Mouse (Mus musculus) lung, embryonic 15.5 days (tissue): ENCODE measurements at regions not wholly inside any gene's neighbourhood (a gene's known extent, or its start where the extent isn't known, plus 50 kb on each side); places are given as distances from the start of the nearest gene placed in this dataset.
"Not testable (repeated sequence)": the region's sequence is repeated elsewhere in the genome, so short reads cannot be mapped to it uniquely, and the experiment has no call there.

ENCODE experiments used
- ATAC-seq: fragments of 200-750 bp; cut with Nextera tagmentation; 2 replicates; pipeline ENCODE4 v1.8.0; 2017; ENCODE audit warnings: moderate number of reproducible peaks, borderline replicate concordance; ENCODE audit not compliant: low FRiP score, low TSS enrichment; ENCODE audit errors: extremely low read depth
- H3K27ac ChIP-seq: fragments of 300-500 bp; sonication (generic); 2 replicates; pipeline ENCODE4 v1.5.1; 2015; ENCODE audit warnings: moderate library complexity, mild to moderate bottlenecking, inconsistent platforms
- H3K27me3 ChIP-seq: fragments of 300-500 bp; sonication (generic); 2 replicates; pipeline ENCODE4 v1.6.1; 2015; ENCODE audit warnings: inconsistent platforms
- H3K36me3 ChIP-seq: fragments of 300-500 bp; sonication (generic); 2 replicates; pipeline ENCODE4 v1.6.1; 2015; ENCODE audit warnings: inconsistent platforms
- H3K4me1 ChIP-seq: fragments of 300-500 bp; sonication (generic); 2 replicates; pipeline ENCODE4 v1.6.1; 2015; ENCODE audit warnings: inconsistent platforms
- H3K4me2 ChIP-seq: fragments of 300-500 bp; sonication (generic); 2 replicates; pipeline ENCODE4 v1.6.1; 2015; ENCODE audit warnings: inconsistent platforms, mild to moderate bottlenecking, moderate library complexity
- H3K4me3 ChIP-seq: fragments of 300-500 bp; sonication (generic); 2 replicates; pipeline ENCODE4 v1.5.1; 2015; ENCODE audit warnings: mild to moderate bottlenecking, inconsistent platforms
- H3K9ac ChIP-seq: fragments of 300-500 bp; sonication (generic); 2 replicates; pipeline ENCODE4 v1.6.1; 2015; ENCODE audit warnings: inconsistent platforms
- H3K9me3 ChIP-seq: fragments of 300-500 bp; sonication (generic); 2 replicates; pipeline ENCODE4 v1.6.1; 2016; ENCODE audit warnings: inconsistent platforms
- WGBS: fragments of 180-500 bp; shearing (Covaris S2); methylation state at CpG from one replicate; pipeline ENCODE4 v1.1.7; 2015; 5-methylcytosine and 5-hydroxymethylcytosine counted together

DNA sequence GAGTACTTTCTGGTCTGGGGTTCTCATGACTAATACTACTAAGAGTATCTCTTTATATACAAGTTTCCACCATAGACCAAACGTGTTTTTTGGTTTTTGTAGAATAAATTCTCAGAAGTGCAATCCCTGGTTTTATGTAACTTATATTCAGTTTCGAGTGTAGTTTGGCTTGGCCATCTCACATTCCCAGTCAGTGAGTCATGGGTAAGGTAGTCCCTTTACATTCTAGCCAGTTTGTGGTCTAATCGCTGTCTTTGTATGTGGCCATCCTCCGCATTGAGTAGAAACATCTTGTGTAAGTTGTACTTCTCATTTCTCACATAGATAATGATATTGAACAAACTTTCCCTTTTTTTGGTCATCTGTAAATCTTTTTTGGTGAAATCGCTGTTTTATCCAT, 88.3 kb downstream of the Anxa5 start:
- Histone ChIP-seq H3K9me3 (no peaks in the 10 kb centered on the region), H3K27ac (no peak overlapping the region), H3K4me2 (no peak overlapping the region), H3K36me3 (no peaks in the 10 kb centered on the region), H3K9ac (no peak overlapping the region), H3K4me3 (no peak overlapping the region), H3K27me3 (no peaks in the 10 kb centered on the region), H3K4me1 (no peaks in the 10 kb centered on the region)
- WGBS = 88% methylated on average over 5 of the region's 5 CpGs
- no peak for ATAC-seq

DNA sequence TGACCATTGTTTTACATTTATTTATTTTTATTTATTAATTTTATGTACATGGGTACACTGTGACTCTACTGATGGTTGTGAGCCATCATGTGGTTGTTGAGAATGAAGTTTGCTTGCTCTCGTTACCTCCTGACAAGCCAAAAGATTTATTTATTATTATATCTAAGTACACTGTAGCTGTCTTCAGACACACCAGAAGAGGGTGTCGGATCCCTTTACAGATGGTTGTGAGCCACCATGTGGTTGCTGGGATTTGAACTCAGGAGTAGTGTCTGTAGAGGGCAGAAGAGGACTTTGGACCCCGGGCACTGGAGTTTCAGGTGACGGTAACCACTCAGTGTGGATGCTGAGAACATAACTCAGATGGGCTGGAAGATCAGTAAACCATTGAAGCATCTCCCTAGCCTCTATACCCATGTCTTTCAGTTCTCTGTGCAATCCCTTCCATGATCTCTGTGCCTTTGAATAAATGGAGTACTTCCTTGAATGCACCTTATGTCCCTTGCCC, 92.2 kb downstream of the Anxa5 start:
- Histone ChIP-seq H3K36me3 (no peaks in the 10 kb centered on the region), H3K4me2 (no peak overlapping the region), H3K27me3 (no peaks in the 10 kb centered on the region), H3K9me3 (no peaks in the 10 kb centered on the region), H3K4me1 (no peaks in the 10 kb centered on the region), H3K27ac (no peak overlapping the region), H3K9ac (no peak overlapping the region), H3K4me3 (no peak overlapping the region)
- ATAC-seq = no peak
- 81% methylated on average over 4 of the region's 4 CpGs for WGBS

DNA sequence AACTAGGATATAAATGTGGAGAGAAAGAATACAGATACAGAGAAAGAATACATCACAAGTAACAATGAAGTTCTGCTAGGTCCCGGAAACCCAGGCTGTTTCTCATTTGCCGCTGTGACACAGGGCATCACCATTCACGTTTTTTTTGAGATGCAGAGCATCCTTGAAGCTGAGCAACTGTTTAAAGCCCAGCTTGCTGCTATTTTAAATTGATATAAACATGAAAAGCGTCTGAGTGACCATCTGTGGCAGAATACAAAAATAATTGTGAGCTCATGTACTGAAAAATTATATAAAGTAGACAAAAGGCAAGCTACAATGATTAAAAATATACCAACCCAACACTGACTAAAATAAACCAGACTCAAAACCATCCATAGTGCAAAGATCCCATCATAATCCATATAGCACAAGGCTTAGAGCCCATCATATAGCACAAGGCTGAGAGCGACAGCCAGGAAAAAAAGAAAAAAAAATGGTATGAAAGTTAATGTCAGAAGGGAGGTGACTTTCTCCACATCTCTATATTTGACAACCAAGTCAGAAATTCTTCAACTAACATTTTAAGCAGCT, 94.0 kb downstream of the Anxa5 start:
- no peak overlapping the region for H3K27ac ChIP-seq
- WGBS = 66% methylated on average over 5 of the region's 5 CpGs
- no peak overlapping the region for H3K4me3 ChIP-seq
- H3K4me1 ChIP-seq = no peaks in the 10 kb centered on the region
- no peaks in the 10 kb centered on the region for H3K9me3 ChIP-seq
- no peak for ATAC-seq
- H3K27me3 ChIP-seq = no peaks in the 10 kb centered on the region
- H3K36me3 ChIP-seq = no peaks in the 10 kb centered on the region
- no peak overlapping the region for H3K9ac ChIP-seq
- H3K4me2 ChIP-seq = no peak overlapping the region

DNA sequence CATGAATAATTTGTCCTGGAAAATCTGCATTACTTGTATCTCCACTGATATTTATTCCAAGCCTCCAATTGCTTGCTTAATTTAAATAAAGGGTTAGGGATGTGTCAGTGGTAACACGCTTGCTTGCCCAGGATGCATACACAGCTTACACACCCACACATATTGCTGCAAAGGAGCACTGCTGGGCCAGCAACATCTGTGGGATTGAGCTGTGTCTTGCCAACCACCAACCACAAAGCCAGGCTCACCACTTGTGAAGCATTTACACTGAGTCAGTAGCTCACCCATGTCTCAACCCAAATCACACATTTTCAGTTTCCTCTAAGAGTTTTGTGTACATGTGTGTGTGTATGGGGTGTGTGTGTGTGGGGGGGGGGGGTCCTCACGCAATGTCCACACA, 100.0 kb downstream of the Anxa5 start:
- Histone ChIP-seq H3K9ac (no peak overlapping the region), H3K9me3 (no peaks in the 10 kb centered on the region), H3K4me2 (no peak overlapping the region), H3K4me3 (no peak overlapping the region), H3K36me3 (no peaks in the 10 kb centered on the region), H3K27ac (no peak overlapping the region), H3K4me1 (no peaks in the 10 kb centered on the region), H3K27me3 (no peaks in the 10 kb centered on the region)
- ATAC-seq = no peak
- 77% methylated on average over 2 of the region's 2 CpGs for WGBS

DNA sequence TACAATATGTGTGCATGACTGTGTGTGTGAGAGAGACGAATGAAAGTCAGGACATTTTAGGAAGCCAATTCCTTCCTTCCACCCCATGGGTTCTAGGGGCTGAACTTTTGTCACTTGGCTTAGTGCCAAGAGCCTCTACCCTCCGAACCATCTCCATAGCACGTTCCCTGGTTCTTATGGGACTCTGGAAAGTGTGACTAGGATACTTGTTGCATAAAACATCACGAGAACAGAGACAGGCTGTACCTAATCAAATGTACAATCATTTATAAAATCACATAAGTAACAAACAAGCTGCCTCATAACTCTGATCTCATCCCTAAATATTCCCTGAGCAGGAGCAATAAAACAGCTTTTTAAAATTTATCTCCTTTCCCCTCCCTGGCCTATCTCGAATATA, 100.8 kb downstream of the Anxa5 start:
- Histone ChIP-seq H3K27ac (no peak overlapping the region), H3K9ac (no peak overlapping the region), H3K27me3 (no peaks in the 10 kb centered on the region), H3K4me2 (no peak overlapping the region), H3K36me3 (no peaks in the 10 kb centered on the region), H3K9me3 (no peaks in the 10 kb centered on the region), H3K4me1 (no peaks in the 10 kb centered on the region), H3K4me3 (no peak overlapping the region)
- no peak for ATAC-seq
- 34% methylated on average over 5 of the region's 5 CpGs for WGBS

DNA sequence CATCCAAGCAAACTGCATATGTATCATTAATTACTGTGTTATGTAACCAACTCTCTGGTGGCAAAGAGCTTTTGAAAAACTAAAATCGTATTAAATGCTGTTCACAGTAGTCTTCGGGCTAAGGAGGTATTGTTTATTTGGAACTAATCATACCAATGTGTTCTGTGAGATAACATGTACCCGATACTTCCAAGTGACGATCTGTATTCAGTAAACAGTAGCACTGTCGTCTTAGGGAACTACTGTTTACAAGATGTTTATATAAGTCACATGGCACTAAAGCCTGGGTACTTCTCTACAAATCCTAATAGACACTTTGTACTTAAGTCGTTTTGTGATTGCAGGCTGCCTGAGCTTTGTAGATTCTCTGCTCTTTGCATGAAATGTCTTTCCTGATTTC, 114.8 kb downstream of the Anxa5 start:
- H3K9me3 ChIP-seq = no peaks in the 10 kb centered on the region
- H3K9ac ChIP-seq = no peak overlapping the region
- WGBS = 28% methylated on average over 6 of the region's 6 CpGs
- H3K36me3 ChIP-seq = no peaks in the 10 kb centered on the region
- no peak overlapping the region for H3K4me3 ChIP-seq
- H3K4me2 ChIP-seq = no peak overlapping the region
- no peak for ATAC-seq
- H3K4me1 ChIP-seq = no peaks in the 10 kb centered on the region
- H3K27me3 ChIP-seq = no peaks in the 10 kb centered on the region
- no peak overlapping the region for H3K27ac ChIP-seq

DNA sequence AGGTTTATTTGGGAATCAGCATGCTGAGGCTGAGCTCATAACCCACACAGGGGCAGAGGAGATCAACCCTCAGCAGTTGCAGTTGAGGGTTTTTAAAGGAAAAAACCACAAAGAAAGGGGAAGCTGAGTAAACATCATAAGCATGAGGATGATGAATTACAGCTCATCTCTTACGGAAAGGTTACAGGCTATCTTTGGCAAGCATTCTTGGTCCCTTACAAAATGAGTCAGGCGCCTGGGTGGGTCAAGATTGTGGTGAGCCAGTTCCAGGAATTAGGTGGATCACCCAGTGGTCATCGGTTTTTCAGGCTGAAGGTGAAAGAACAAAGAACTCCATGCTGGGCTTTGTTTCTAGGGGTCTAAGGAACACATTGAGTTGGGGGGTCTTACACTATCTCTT, 121.5 kb downstream of the Anxa5 start:
- H3K27me3 ChIP-seq, H3K9me3 ChIP-seq, H3K36me3 ChIP-seq, H3K4me1 ChIP-seq, H3K4me2 ChIP-seq, H3K27ac ChIP-seq, H3K9ac ChIP-seq, H3K4me3 ChIP-seq, ATAC-seq: not testable (repeated sequence)
- WGBS = 78% methylated on average over 3 of the region's 3 CpGs

DNA sequence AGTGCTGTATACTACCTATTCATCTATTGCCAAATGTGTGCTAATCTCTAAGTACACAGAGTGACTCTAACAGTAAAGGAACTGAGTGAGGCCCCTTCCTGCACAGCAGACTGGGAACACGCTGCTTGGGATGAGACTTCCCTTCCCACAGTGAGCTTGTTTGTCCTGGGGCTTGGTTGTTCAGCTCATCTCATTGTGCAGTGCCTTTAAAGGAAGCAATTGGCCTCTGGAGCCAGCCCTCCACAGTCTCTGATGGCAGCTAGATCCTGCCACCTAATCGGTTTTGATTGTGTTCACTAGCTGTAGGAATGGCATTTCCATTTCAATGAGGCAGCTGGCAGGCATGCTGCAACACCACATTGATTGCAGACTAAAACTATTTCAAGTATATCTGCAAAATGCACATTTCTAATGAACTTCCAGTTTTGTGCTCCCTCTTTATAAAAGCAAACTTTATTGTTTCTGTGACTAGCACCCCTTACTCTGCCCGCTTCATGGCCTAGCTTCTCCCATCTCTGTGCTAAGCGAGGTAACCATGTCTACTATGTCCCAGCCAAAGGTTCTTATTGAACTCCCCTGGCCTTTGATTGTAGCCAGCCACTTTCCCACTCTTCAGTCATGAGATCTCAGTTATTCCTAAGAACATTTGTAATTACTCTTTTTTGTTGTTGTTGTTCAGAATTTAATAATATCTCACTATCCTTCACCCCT, 123.5 kb downstream of the Anxa5 start:
- Histone ChIP-seq H3K27ac (no peak overlapping the region), H3K4me3 (no peak overlapping the region), H3K4me2 (no peak overlapping the region), H3K9me3 (no peaks in the 10 kb centered on the region), H3K36me3 (no peaks in the 10 kb centered on the region), H3K4me1 (no peaks in the 10 kb centered on the region), H3K9ac (no peak overlapping the region), H3K27me3 (no peaks in the 10 kb centered on the region)
- WGBS = 46% methylated on average over 4 of the region's 4 CpGs
- peak; percentile 31; the same call in 1 of the 2 replicates for ATAC-seq

DNA sequence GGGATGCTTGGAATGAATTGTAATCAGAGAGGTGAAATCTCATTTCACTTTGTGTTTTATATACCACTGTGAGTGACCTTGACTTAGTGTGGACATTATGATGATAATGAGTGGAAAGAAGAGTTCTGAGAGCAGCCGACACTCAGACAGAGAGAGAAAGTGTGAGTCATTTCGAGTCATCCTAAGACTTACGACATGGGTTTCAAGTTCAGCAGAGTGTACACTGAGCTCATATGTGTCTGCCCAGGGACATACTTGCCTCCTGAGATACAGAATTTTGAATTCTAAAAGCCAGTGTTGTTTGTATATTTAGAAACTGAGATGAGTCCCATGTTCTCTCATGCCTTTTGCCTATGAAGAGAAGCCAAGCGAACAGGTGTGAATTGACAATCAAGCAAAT, 126.6 kb downstream of the Anxa5 start:
- H3K27me3 ChIP-seq = no peaks in the 10 kb centered on the region
- WGBS = 78% methylated on average over 4 of the region's 4 CpGs
- no peak for ATAC-seq
- no peaks in the 10 kb centered on the region for H3K4me1 ChIP-seq
- H3K4me2 ChIP-seq = no peak overlapping the region
- no peak overlapping the region for H3K4me3 ChIP-seq
- no peak overlapping the region for H3K27ac ChIP-seq
- no peaks in the 10 kb centered on the region for H3K36me3 ChIP-seq
- no peaks in the 10 kb centered on the region for H3K9me3 ChIP-seq
- no peak overlapping the region for H3K9ac ChIP-seq

DNA sequence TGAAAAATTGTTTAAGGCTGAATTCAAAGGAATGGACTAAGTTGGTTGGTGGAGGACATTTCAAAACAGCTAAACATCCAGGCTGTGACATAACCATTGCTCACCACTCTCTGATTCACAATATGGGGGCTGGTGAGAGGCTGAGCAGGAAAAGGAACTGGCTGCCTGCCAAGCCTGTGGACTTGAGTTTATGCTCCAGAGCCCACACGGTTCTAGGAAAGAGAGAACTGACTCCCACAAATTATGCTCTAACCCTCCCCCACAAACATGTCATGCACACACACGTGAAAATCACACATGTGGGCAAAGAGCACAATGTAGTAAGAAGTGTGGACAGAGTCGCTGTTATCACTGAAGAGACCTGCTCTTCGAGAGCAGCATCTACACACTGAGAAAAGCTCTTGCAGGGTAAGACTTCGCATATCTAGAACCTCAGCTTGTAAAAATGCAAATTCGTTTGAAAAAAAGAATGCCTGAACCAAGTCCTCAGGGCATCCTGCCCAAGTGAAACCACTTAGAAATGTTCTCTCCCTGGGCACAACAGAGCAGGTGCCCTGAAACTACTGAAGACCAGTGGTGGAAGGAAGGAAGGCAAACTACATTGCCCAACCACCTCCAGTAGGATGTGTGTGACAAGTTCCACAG, 118.9 kb upstream of the Qrfpr start:
- H3K4me1 ChIP-seq = no peaks in the 10 kb centered on the region; the same call in 1 of the 2 replicates
- no peak overlapping the region for H3K9ac ChIP-seq
- no peaks in the 10 kb centered on the region for H3K36me3 ChIP-seq
- WGBS = 57% methylated on average over 6 of the region's 6 CpGs
- no peak overlapping the region for H3K27ac ChIP-seq
- no peak overlapping the region for H3K4me2 ChIP-seq
- H3K9me3 ChIP-seq = no peaks in the 10 kb centered on the region
- peak; percentile 57; the same call in 1 of the 2 replicates for ATAC-seq
- H3K4me3 ChIP-seq = no peak overlapping the region
- no peaks in the 10 kb centered on the region for H3K27me3 ChIP-seq

DNA sequence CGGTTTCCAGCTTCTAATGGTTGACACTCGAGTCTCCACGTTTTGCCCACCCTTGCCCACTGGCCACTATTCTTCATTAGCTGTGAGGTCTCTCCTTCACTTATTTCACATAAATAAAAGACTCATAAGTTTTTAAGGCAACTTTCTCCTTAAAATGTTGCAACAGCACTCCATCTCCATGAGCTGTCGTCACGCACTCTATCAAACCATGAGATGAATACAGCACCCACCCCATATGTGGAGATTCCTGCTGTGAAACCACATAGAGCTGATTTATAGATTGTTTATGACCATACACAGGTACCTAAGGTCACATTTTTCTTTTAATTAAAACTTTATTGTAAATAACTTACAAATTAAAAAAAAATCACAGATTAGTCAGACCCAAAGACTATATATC, 117.5 kb upstream of the Qrfpr start:
- no peak for ATAC-seq
- H3K4me3 ChIP-seq = no peak overlapping the region
- H3K27me3 ChIP-seq = no peaks in the 10 kb centered on the region
- 75% methylated on average over 5 of the region's 5 CpGs for WGBS
- no peak overlapping the region for H3K27ac ChIP-seq
- H3K36me3 ChIP-seq = no peaks in the 10 kb centered on the region
- H3K4me1 ChIP-seq = no peaks in the 10 kb centered on the region; the same call in 1 of the 2 replicates
- no peaks in the 10 kb centered on the region for H3K9me3 ChIP-seq
- H3K4me2 ChIP-seq = no peak overlapping the region
- H3K9ac ChIP-seq = no peak overlapping the region

DNA sequence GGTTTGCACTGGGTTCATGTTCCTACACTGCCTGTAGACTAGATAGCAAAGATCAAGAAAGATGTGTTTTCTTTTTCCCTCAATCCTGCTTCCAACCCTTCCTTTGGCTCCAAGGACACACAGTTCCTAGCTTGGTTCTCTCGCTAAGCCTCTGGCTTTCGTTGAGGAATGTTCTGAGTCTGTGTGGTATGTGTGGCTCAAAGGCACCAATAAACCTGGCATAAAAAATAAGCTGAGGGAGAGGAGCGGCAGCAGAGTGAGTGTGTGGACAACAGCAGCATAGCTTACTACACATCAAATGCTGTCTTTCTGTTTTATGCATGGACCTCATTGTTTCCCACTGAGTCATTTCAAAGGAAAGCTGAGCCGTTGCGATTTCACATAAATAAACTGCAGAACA, 112.2 kb upstream of the Qrfpr start:
- no peak overlapping the region for H3K9ac ChIP-seq
- WGBS = 69% methylated on average over 5 of the region's 5 CpGs
- no peak overlapping the region for H3K4me3 ChIP-seq
- ATAC-seq = no peak
- H3K4me2 ChIP-seq = no peak overlapping the region
- H3K9me3 ChIP-seq = no peaks in the 10 kb centered on the region
- H3K4me1 ChIP-seq = no peaks in the 10 kb centered on the region
- no peaks in the 10 kb centered on the region for H3K27me3 ChIP-seq
- H3K27ac ChIP-seq = no peak overlapping the region
- H3K36me3 ChIP-seq = no peaks in the 10 kb centered on the region
